ENCODE assay signal across 12 mouse cellular contexts in genomic region chr8:85364628-85365027, GRCm38 (mm10). TPM values are rescaled to one million over a fixed set of nuclear protein-coding genes. Genes with fewer than 3 reads are reported as not detected.
DNase-seq lines count a peak whose midpoint lies in the region; ATAC-seq and TF ChIP-seq lines count a peak whose summit lies in the region.
"Had no signal": no experiment of that assay in that cellular context is flagged by ENCODE, and none has a peak within 500 bp of the region (broad histone marks: within the 10 kb centered on the region; RNA-seq: fewer than 3 reads in every experiment).

No protein-coding gene starts in this region.

- no peaks in the 10 kb centered on the region for H3K27me3 ChIP-seq in embryonic facial prominence, embryonic 12.5 days
- no peaks in the 10 kb centered on the region for H3K27me3 ChIP-seq in stomach, postnatal 0 days (ENCODE audit: control insufficient read depth, insufficient read depth, low read length)

- H3K4me3 ChIP-seq in embryonic facial prominence, embryonic 12.5 days: no peak overlapping the region
- no peak overlapping the region for H3K4me3 ChIP-seq in stomach, postnatal 0 days (ENCODE audit: low read depth, low read length)
- H3K4me3 ChIP-seq: gastrocnemius, adult 2 months had no signal

- no peak for TF ChIP-seq CTCF in stomach, postnatal 0 days (IDR thresholded peaks at IDR 0.05; ENCODE audit: low read depth)

- H3K9me3 ChIP-seq in embryonic facial prominence, embryonic 12.5 days: no peaks in the 10 kb centered on the region
- no peaks in the 10 kb centered on the region for H3K9me3 ChIP-seq in stomach, postnatal 0 days (ENCODE audit: control insufficient read depth, low read length)

- no peak overlapping the region for H3K4me2 ChIP-seq in embryonic facial prominence, embryonic 12.5 days (replicated peaks)
- no peak overlapping the region for H3K4me2 ChIP-seq in stomach, postnatal 0 days (replicated peaks; ENCODE audit: low read depth)

- intact Hi-C loops in heart, postnatal 14 days (cut with DNase I): loop anchor here (2.0 to 5.0 kb wide), 2 partner anchors 16 to 33 kb away; no protein-coding TSS in a partner anchor

- 73% methylated on average over 11 of the region's 11 CpGs for WGBS in embryonic facial prominence, embryonic 12.5 days
- WGBS in stomach, postnatal 0 days: 85% methylated on average over 11 of the region's 11 CpGs

- TF ChIP-seq EP300 in stomach, postnatal 0 days (optimal IDR thresholded peaks at IDR 0.05): no peak

- H3K36me3 ChIP-seq in embryonic facial prominence, embryonic 12.5 days: no peaks in the 10 kb centered on the region
- H3K36me3 ChIP-seq in stomach, postnatal 0 days (ENCODE audit: control insufficient read depth, insufficient read depth, low read length): no peaks in the 10 kb centered on the region

- ATAC-seq in embryonic facial prominence, embryonic 12.5 days (ENCODE audit: insufficient number of reproducible peaks, insufficient read depth, low FRiP score, low TSS enrichment): no peak
- no peak for ATAC-seq in stomach, postnatal 0 days (ENCODE audit: low FRiP score, low TSS enrichment)
- ATAC-seq: CD4-positive, CD25-positive, alpha-beta regulatory T cell, adult 4 months; hindbrain, embryonic 16.5 days had no signal

- H3K9ac ChIP-seq in embryonic facial prominence, embryonic 12.5 days: no peak overlapping the region
- no peak overlapping the region for H3K9ac ChIP-seq in stomach, postnatal 0 days (ENCODE audit: low read length)

- peaks cover 9% of the 10 kb centered on the region for H3K4me1 ChIP-seq in embryonic facial prominence, embryonic 12.5 days
- H3K4me1 ChIP-seq in stomach, postnatal 0 days (replicated peaks; ENCODE audit: control insufficient read depth, insufficient read depth): no peaks in the 10 kb centered on the region

- peak; percentile 41 to 60 for DNase-seq in heart, adult 18-20 months
- DNase-seq in heart, adult 9 months (ENCODE audit: low spot score in 2 of 2): no peak
- peak; percentile 43 for DNase-seq in 3134 (ENCODE audit: extremely low read depth, insufficient read length, low spot score)
- peak; percentile 23 to 48 for DNase-seq in heart, postnatal 14 days
- no peak for DNase-seq in stomach, postnatal 0 days (ENCODE audit: low spot score)
- no peak for DNase-seq in retina, embryonic 14.5 days (ENCODE audit: low spot score)
- no peak for DNase-seq in left cerebral cortex, adult 18-20 months (ENCODE audit: low spot score in 2 of 2)
- DNase-seq: cerebellum, adult 9-11 months; gastrocnemius, adult 2 months had no signal

- peak overlapping the region; percentile 77 for H3K27ac ChIP-seq in embryonic facial prominence, embryonic 12.5 days
- H3K27ac ChIP-seq in stomach, postnatal 0 days (replicated peaks): no peak overlapping the region
- H3K27ac ChIP-seq: gastrocnemius, adult 2 months had no signal

RNA-seq across cellular contexts. Expression of gene Mylk3, which starts 21.5 kb away (rescaled TPM):
- total RNA-seq in heart, adult 18-20 months (2021): 100 to 1,000 TPM; 473 to 486 TPM
- 1.9 and 2.9 TPM in 2 replicates for polyA plus RNA-seq in embryonic facial prominence, embryonic 12.5 days (2016; fragmentation: Nextera tagmentation; extraction: Ambion mirVana)
- 100 to 1,000 TPM; 332 to 359 TPM for total RNA-seq in heart, postnatal 14 days (2021)
- polyA plus RNA-seq in stomach, postnatal 0 days (2015; fragmentation: Nextera tagmentation; extraction: Ambion mirVana): 0.10 and 0.13 TPM in 2 replicates
- total RNA-seq in left cerebral cortex, adult 18-20 months (2021): 1 to 10 TPM; 4.5 to 6.2 TPM
- polyA plus RNA-seq: CD4-positive, CD25-positive, alpha-beta regulatory T cell, adult 4 months had no signal

Comparison
In these comparisons a context has a peak if more than half of its experiments do, and no peak if none do; other contexts are left out.
1. DNase-seq: peak in heart, adult 18-20 months (2 of 2), 3134 (single experiment) and heart, postnatal 14 days (2 of 2); none in heart, adult 9 months (0 of 2), stomach, postnatal 0 days (single experiment), retina, embryonic 14.5 days (single experiment) and left cerebral cortex, adult 18-20 months (0 of 2).
2. RNA of gene Mylk3, which starts 21.5 kb away (total RNA-seq): 473 to 486 TPM in heart, adult 18-20 months and 332 to 359 TPM in heart, postnatal 14 days; 4.5 to 6.2 TPM in left cerebral cortex, adult 18-20 months; every median in the first group is over 10 times any median in the second.